Mouse (Mus musculus) B cell, adult 67 days (primary cell): Measurements from ENCODE around the gene Vmn2r89. TPM values are rescaled to one million over a fixed set of nuclear protein-coding genes. Genes with fewer than 3 reads are reported as not detected.

Source experiments
- total RNA-seq, 2 experiments: library from RNA; stranded (reverse); gene quantifications; 4 replicates each; pipeline ENCODE4 v1.2.4; 2023

Vmn2r89 gene
- not detected for total RNA-seq

GRCm38 (mm10) chr14:51451557-51451956 is at the start of gene Vmn2r89:
TSS of gene Vmn2r89 (plus strand) at chr14:51451857.

GRCm38 (mm10) chr14:51410520-51410919 is 41.1 kb upstream of the Vmn2r89 start, which contains the start of gene Vmn2r88:
TSS of gene Vmn2r88 (plus strand) at chr14:51410820.

Other genes starting within 250 kb of the Vmn2r89 start
- gene Ear14, start 248.5 kb upstream of the Vmn2r89 start, total RNA-seq, result not detected
- gene Rnase2a, start 195.7 kb upstream of the Vmn2r89 start, total RNA-seq, result not detected
- gene Gm7247, start 90.1 kb upstream of the Vmn2r89 start, total RNA-seq, result not detected
- gene Vmn2r88, start 41.0 kb upstream of the Vmn2r89 start, total RNA-seq, result not detected
- gene Gm5622, start 100.9 kb downstream of the Vmn2r89 start, total RNA-seq, result not detected
- gene Gm17175, start 122.2 kb downstream of the Vmn2r89 start, total RNA-seq, result not detected
- not detected for gene Gm17174, start 140.3 kb downstream of the Vmn2r89 start, total RNA-seq
- gene Gm17078, start 159.5 kb downstream of the Vmn2r89 start, total RNA-seq, result not detected
- gene Gm4181, start 183.8 kb downstream of the Vmn2r89 start, total RNA-seq, result not detected
- not detected for gene Gm17079, start 243.6 kb downstream of the Vmn2r89 start, total RNA-seq